Mouse (Mus musculus) myocyte (in vitro differentiated cells): Measurements from ENCODE around the gene Eml2.

ENCODE experiments used
- E2F4 ChIP-seq: IDR thresholded peaks from one replicate; pipeline ENCODE4 v1.6.1; 2011; ENCODE audit warnings: mild to moderate bottlenecking, control low read depth, moderate library complexity; ENCODE audit not compliant: insufficient read depth
- MAX ChIP-seq: IDR thresholded peaks from one replicate; pipeline ENCODE4 v1.6.1; 2011; ENCODE audit warnings: low read depth, mild to moderate bottlenecking, control low read depth
- MYOD1 ChIP-seq, 3 experiments: IDR thresholded peaks; one replicate each; pipeline ENCODE4 v1.6.1; 2011; ENCODE audit warnings: control low read depth in 2 of 3, low read depth in 2 of 3, mild to moderate bottlenecking in 2 of 3, moderate library complexity in 1 of 3; ENCODE audit not compliant: insufficient read length in 2 of 3, control insufficient read depth in 1 of 3
- MYOG ChIP-seq, 3 experiments: IDR thresholded peaks; one replicate each; pipeline ENCODE4 v1.6.1; 2011; ENCODE audit warnings: control low read depth in 2 of 3, low read depth in 2 of 3, mild to moderate bottlenecking in 2 of 3; ENCODE audit not compliant: insufficient read length in 2 of 3, control insufficient read depth in 1 of 3, insufficient read depth in 1 of 3
- POLR2A ChIP-seq: IDR thresholded peaks from one replicate; pipeline ENCODE4 v1.6.1; 2011; ENCODE audit warnings: low read depth, mild to moderate bottlenecking, control low read depth, moderate library complexity; ENCODE audit not compliant: insufficient read length
- POLR2AphosphoS2 ChIP-seq: IDR thresholded peaks from one replicate; pipeline ENCODE4 v1.6.1; 2011; ENCODE audit warnings: low read depth, control low read depth; ENCODE audit not compliant: insufficient read length
- REST ChIP-seq: IDR thresholded peaks from one replicate; pipeline ENCODE4 v1.6.1; 2011; ENCODE audit warnings: mild to moderate bottlenecking, control low read depth, moderate library complexity; ENCODE audit not compliant: insufficient read depth, insufficient read length
- SRF ChIP-seq: IDR thresholded peaks from one replicate; pipeline ENCODE4 v1.6.1; 2011; ENCODE audit warnings: low read depth; ENCODE audit not compliant: control insufficient read depth, insufficient read length
- TCF12 ChIP-seq: IDR thresholded peaks from one replicate; pipeline ENCODE4 v1.6.1; 2011; ENCODE audit warnings: mild to moderate bottlenecking, control low read depth; ENCODE audit not compliant: poor library complexity, insufficient read depth, severe bottlenecking
- TCF3 ChIP-seq: IDR thresholded peaks from one replicate; pipeline ENCODE4 v1.6.1; 2011; ENCODE audit warnings: low read depth, control low read depth; ENCODE audit not compliant: insufficient read length
- USF1 ChIP-seq: IDR thresholded peaks from one replicate; pipeline ENCODE4 v1.6.1; 2011; ENCODE audit warnings: low read depth, mild to moderate bottlenecking, control low read depth, moderate library complexity

DNA sequence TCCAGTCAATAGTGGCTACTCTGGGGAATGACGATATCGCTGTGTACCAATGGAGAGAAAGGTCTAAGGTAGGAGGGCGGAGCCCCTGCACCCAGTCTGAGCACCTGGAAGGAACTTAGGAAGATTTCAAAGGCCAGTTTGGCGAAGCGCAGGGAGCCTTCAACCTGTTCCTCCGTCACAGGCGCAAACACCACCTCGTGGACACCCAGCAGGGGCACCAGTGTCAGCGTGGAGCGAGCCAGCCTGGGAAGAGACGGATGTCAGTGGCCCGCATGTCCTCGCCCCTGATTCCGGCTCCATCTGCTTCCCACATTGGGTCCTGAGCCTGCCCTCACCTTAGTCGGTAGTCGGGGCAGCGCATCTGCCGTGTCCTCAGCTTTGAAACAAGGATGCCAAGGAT lies 16.8 kb upstream of the Eml2 start:
- TF ChIP-seq POLR2A = no peak
- no peak for TF ChIP-seq MAX
- TF ChIP-seq USF1 = no peak
- TF ChIP-seq MYOG (IDR thresholded peaks at IDR 0.05; ENCODE audit: control insufficient read depth in 1 of 3, insufficient read depth in 1 of 3, insufficient read length in 2 of 3, low read depth in 2 of 3) = no peak
- TF ChIP-seq SRF = no peak
- TF ChIP-seq TCF12 = no peak
- TF ChIP-seq E2F4 = no peak
- TF ChIP-seq POLR2AphosphoS2 = no peak
- TF ChIP-seq MYOD1 (IDR thresholded peaks at IDR 0.05; ENCODE audit: control insufficient read depth in 1 of 3, insufficient read length in 2 of 3, low read depth in 2 of 3) = no peak
- no peak for TF ChIP-seq REST
- TF ChIP-seq TCF3 = no peak
